31 mouse cellular contexts compared by ENCODE assay signal in the genomic region with DNA sequence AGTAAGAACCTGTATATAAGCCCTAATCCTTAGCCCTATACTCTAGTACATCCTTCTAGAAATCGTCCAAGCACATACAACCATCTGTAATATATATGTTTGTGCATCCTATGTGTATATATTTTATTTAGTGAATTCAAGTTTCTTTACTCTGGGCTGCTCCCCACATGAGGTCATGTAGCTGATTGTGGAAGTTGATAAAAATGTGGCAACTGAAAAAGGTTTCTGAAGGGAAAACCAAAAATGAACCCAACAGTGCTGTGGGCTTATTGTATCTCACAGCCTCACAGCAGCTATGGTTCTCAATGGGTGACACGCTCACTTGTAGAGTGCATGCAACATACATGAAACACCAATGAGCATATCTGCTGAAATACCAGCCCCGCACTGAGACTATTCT.
"Had no signal": no experiment of that assay in that cellular context is flagged by ENCODE, and none has a peak within 500 bp of the region (broad histone marks: within the 10 kb centered on the region; RNA-seq: fewer than 3 reads in every experiment).

No protein-coding gene starts in this region.

- ATAC-seq: liver, embryonic 12.5 days; liver, postnatal 0 days; lung, postnatal 0 days; midbrain, embryonic 13.5 days; midbrain, embryonic 15.5 days; midbrain, embryonic 16.5 days had no signal

- H3K9ac ChIP-seq: limb, embryonic 12.5 days; limb, embryonic 13.5 days; limb, embryonic 15.5 days; liver, embryonic 12.5 days; liver, embryonic 13.5 days; liver, embryonic 14.5 days; liver, embryonic 15.5 days; liver, postnatal 0 days; lung, embryonic 14.5 days; lung, embryonic 15.5 days; midbrain, embryonic 12.5 days; midbrain, embryonic 13.5 days; midbrain, embryonic 15.5 days had no signal

- H3K4me3 ChIP-seq: limb, embryonic 10.5 days; limb, embryonic 12.5 days; limb, embryonic 13.5 days; limb, embryonic 15.5 days; liver, embryonic 12.5 days; liver, embryonic 13.5 days; liver, embryonic 15.5 days; lung, embryonic 15.5 days; megakaryocyte, embryonic 14.5 days; midbrain, embryonic 10.5 days; midbrain, embryonic 12.5 days; midbrain, embryonic 13.5 days; midbrain, embryonic 15.5 days; myocyte had no signal

- H3K9me3 ChIP-seq: limb, embryonic 10.5 days; limb, embryonic 12.5 days; limb, embryonic 13.5 days; limb, embryonic 15.5 days; liver, embryonic 12.5 days; liver, embryonic 13.5 days; liver, embryonic 15.5 days; lung, embryonic 15.5 days; megakaryocyte, embryonic 14.5 days; midbrain, embryonic 10.5 days; midbrain, embryonic 12.5 days; midbrain, embryonic 13.5 days; midbrain, embryonic 15.5 days had no signal

- H3K4me1 ChIP-seq: limb, embryonic 10.5 days; limb, embryonic 12.5 days; limb, embryonic 13.5 days; limb, embryonic 15.5 days; liver, embryonic 12.5 days; liver, embryonic 13.5 days; liver, embryonic 15.5 days; lung, embryonic 15.5 days; megakaryocyte, embryonic 14.5 days; midbrain, embryonic 10.5 days; midbrain, embryonic 12.5 days; midbrain, embryonic 13.5 days; midbrain, embryonic 15.5 days had no signal

- H3K27ac ChIP-seq: limb, embryonic 10.5 days; limb, embryonic 12.5 days; limb, embryonic 13.5 days; limb, embryonic 15.5 days; liver, embryonic 12.5 days; liver, embryonic 13.5 days; liver, embryonic 14.5 days; liver, embryonic 15.5 days; lung, embryonic 15.5 days; macrophage; midbrain, embryonic 10.5 days; midbrain, embryonic 12.5 days; midbrain, embryonic 13.5 days; midbrain, embryonic 15.5 days had no signal

- H3K4me2 ChIP-seq: limb, embryonic 12.5 days; limb, embryonic 13.5 days; limb, embryonic 15.5 days; liver, embryonic 11.5 days; liver, embryonic 12.5 days; liver, embryonic 13.5 days; liver, embryonic 15.5 days; lung, embryonic 14.5 days; lung, embryonic 15.5 days; midbrain, embryonic 11.5 days; midbrain, embryonic 12.5 days; midbrain, embryonic 13.5 days; midbrain, embryonic 15.5 days had no signal

- DNase-seq: left cerebral cortex, postnatal 4 days; liver; liver, embryonic 13.5 days; liver, postnatal 0 days; lung, adult 18-20 months; lung, adult 2 months; lung, embryonic 14.5 days; lung, postnatal 10 days; lung, postnatal 14 days; lung, postnatal 36 days; lung, postnatal 4 days; midbrain, embryonic 14.5 days had no signal

- H3K36me3 ChIP-seq: limb, embryonic 10.5 days; limb, embryonic 12.5 days; limb, embryonic 13.5 days; limb, embryonic 15.5 days; liver, embryonic 12.5 days; liver, embryonic 13.5 days; liver, embryonic 15.5 days; lung, embryonic 15.5 days; midbrain, embryonic 10.5 days; midbrain, embryonic 12.5 days; midbrain, embryonic 13.5 days; midbrain, embryonic 15.5 days had no signal

- H3K27me3 ChIP-seq: limb, embryonic 12.5 days; limb, embryonic 13.5 days; limb, embryonic 15.5 days; liver, embryonic 12.5 days; liver, embryonic 13.5 days; liver, embryonic 15.5 days; lung, embryonic 15.5 days; megakaryocyte, embryonic 14.5 days; midbrain, embryonic 12.5 days; midbrain, embryonic 13.5 days; midbrain, embryonic 15.5 days had no signal
